Mouse (Mus musculus) CH12.LX (cell line): ENCODE data around the gene Fbxl17. TPM values are rescaled to one million over a fixed set of nuclear protein-coding genes. Genes with fewer than 3 reads are reported as not detected.

Source experiments
- DNase-seq: peaks from one replicate; pipeline ENCODE4 v3.0.0-alpha.2; 2013; ENCODE audit errors: extremely low read depth
- H3K27ac ChIP-seq: 2 replicates; pipeline ENCODE4 v1.5.1; 2012; ENCODE audit warnings: low read depth, mild to moderate bottlenecking, control low read depth, moderate library complexity; ENCODE audit not compliant: insufficient read depth
- H3K27me3 ChIP-seq: replicated peaks from 2 replicates; pipeline ENCODE3; 2012; ENCODE audit warnings: inconsistent platforms
- H3K36me3 ChIP-seq, 2 experiments: replicated peaks in 1 of 2; 2 replicates each; pipeline versions ENCODE3 to v1.6.1; 2012; ENCODE audit warnings: inconsistent platforms in 1 of 2, low read length in 1 of 2, mild to moderate bottlenecking in 1 of 2, mixed read lengths in 1 of 2, moderate library complexity in 1 of 2; ENCODE audit not compliant: control insufficient read depth in 1 of 2, insufficient read depth in 1 of 2
- H3K4me1 ChIP-seq, 2 experiments: 2 replicates each; pipeline ENCODE4 v1.6.1; 2012; ENCODE audit warnings: inconsistent platforms in 1 of 2, moderate library complexity in 1 of 2; ENCODE audit not compliant: insufficient read depth in 2 of 2, control insufficient read depth in 1 of 2
- H3K4me2 ChIP-seq: 2 replicates; pipeline ENCODE4 v1.6.1; 2012; ENCODE audit warnings: low read depth, mild to moderate bottlenecking, control low read depth; ENCODE audit not compliant: poor library complexity, insufficient read depth, severe bottlenecking
- H3K4me3 ChIP-seq, 3 experiments: fragments of 150-350 bp in 1 of 3; sonication (generic) in 1 of 3; replicated peaks in 1 of 3; 2 replicates each; pipeline versions ENCODE3 to v1.5.1; 2011 to 2012; ENCODE audit warnings: low read depth in 2 of 3, low read length in 2 of 3, mild to moderate bottlenecking in 2 of 3, moderate library complexity in 2 of 3, control low read depth in 1 of 3, improper control_type of control experiment in 1 of 3, inconsistent platforms in 1 of 3, mixed read lengths in 1 of 3; ENCODE audit not compliant: poor library complexity in 1 of 3
- H3K79me2 ChIP-seq: replicated peaks from 2 replicates; pipeline ENCODE4 v1.6.1; 2012; ENCODE audit warnings: mild to moderate bottlenecking, moderate library complexity; ENCODE audit not compliant: control insufficient read depth, poor library complexity, insufficient read depth, severe bottlenecking; ENCODE audit errors: extremely low read depth
- H3K9ac ChIP-seq: 2 replicates; pipeline ENCODE4 v1.6.1; 2012; ENCODE audit warnings: low read depth, mild to moderate bottlenecking, control low read depth, moderate library complexity; ENCODE audit not compliant: insufficient read depth
- H3K9me3 ChIP-seq: replicated peaks from 2 replicates; pipeline ENCODE3; 2012; ENCODE audit warnings: low read length, inconsistent platforms, mixed read lengths
- ELF1 ChIP-seq: IDR thresholded peaks from 2 replicates; pipeline ENCODE4 v1.6.1; 2014; ENCODE audit warnings: low read depth, mild to moderate bottlenecking, inconsistent platforms, low read length, improper control_type of control experiment
- HCFC1 ChIP-seq: IDR thresholded peaks from 2 replicates; pipeline ENCODE4 v1.6.1; 2012; ENCODE audit warnings: low read depth, mild to moderate bottlenecking, inconsistent platforms, low read length, improper control_type of control experiment
- JUN ChIP-seq: IDR thresholded peaks from 2 replicates; pipeline ENCODE4 v1.6.1; 2011; ENCODE audit warnings: low read depth, mild to moderate bottlenecking, low read length, improper control_type of control experiment, moderate library complexity; ENCODE audit not compliant: insufficient read depth
- JUND ChIP-seq: conservative IDR thresholded peaks from 2 replicates; pipeline ENCODE4 v1.6.1; 2011; ENCODE audit warnings: low read depth, low read length, improper control_type of control experiment
- MAFK ChIP-seq: IDR thresholded peaks from 2 replicates; pipeline ENCODE4 v1.6.1; 2011; ENCODE audit warnings: low read length, improper control_type of control experiment; ENCODE audit not compliant: insufficient replicate concordance
- MAZ ChIP-seq: IDR thresholded peaks from 2 replicates; pipeline ENCODE4 v1.6.1; 2012; ENCODE audit warnings: low read depth, mild to moderate bottlenecking, inconsistent platforms, low read length, improper control_type of control experiment, moderate library complexity
- MEF2A ChIP-seq: IDR thresholded peaks from 2 replicates; pipeline ENCODE4 v1.6.1; 2014; ENCODE audit warnings: low read depth, mild to moderate bottlenecking, inconsistent platforms, low read length, improper control_type of control experiment, borderline replicate concordance
- MXI1 ChIP-seq: IDR thresholded peaks from 2 replicates; pipeline ENCODE4 v1.6.1; 2011; ENCODE audit warnings: mild to moderate bottlenecking, low read depth, low read length, improper control_type of control experiment
- MYC ChIP-seq: IDR thresholded peaks from 2 replicates; pipeline ENCODE4 v1.6.1; 2011; ENCODE audit warnings: low read depth, mild to moderate bottlenecking, improper control_type of control experiment, low read length
- RAD21 ChIP-seq: IDR thresholded peaks from 2 replicates; pipeline ENCODE4 v1.6.1; 2011; ENCODE audit warnings: low read depth, mild to moderate bottlenecking, low read length, improper control_type of control experiment, moderate library complexity
- RCOR1 ChIP-seq: conservative IDR thresholded peaks from 2 replicates; pipeline ENCODE4 v1.6.1; 2012; ENCODE audit warnings: low read depth, mild to moderate bottlenecking, inconsistent platforms, low read length, improper control_type of control experiment
- SMC3 ChIP-seq: IDR thresholded peaks from 2 replicates; pipeline ENCODE4 v1.6.1; 2011; ENCODE audit warnings: low read depth, low read length, improper control_type of control experiment
- TBP ChIP-seq: conservative IDR thresholded peaks from 2 replicates; pipeline ENCODE4 v1.6.1; 2011; ENCODE audit warnings: low read depth, low read length, improper control_type of control experiment
- UBTF ChIP-seq: IDR thresholded peaks from 2 replicates; pipeline ENCODE4 v1.6.1; 2012; ENCODE audit warnings: low read depth, mild to moderate bottlenecking, inconsistent platforms, low read length, improper control_type of control experiment, moderate library complexity
- USF1 ChIP-seq: IDR thresholded peaks from 2 replicates; pipeline ENCODE4 v1.6.1; 2014; ENCODE audit warnings: low read depth, mild to moderate bottlenecking, inconsistent platforms, low read length, improper control_type of control experiment
- USF2 ChIP-seq: conservative IDR thresholded peaks from 2 replicates; pipeline ENCODE4 v1.6.1; 2011; ENCODE audit warnings: low read depth, low read length, improper control_type of control experiment
- ZC3H11A ChIP-seq: IDR thresholded peaks from 2 replicates; pipeline ENCODE4 v1.6.1; 2012; ENCODE audit warnings: low read depth, mild to moderate bottlenecking, inconsistent platforms, low read length, improper control_type of control experiment
- ZKSCAN1 ChIP-seq: IDR thresholded peaks from 2 replicates; pipeline ENCODE4 v1.6.1; 2012; ENCODE audit warnings: low read depth, inconsistent platforms, low read length, improper control_type of control experiment, borderline replicate concordance
- ZMIZ1 ChIP-seq: IDR thresholded peaks from 2 replicates; pipeline ENCODE4 v1.6.1; 2012; ENCODE audit warnings: low read depth, mild to moderate bottlenecking, inconsistent platforms, low read length, improper control_type of control experiment
- ZNF384 ChIP-seq: IDR thresholded peaks from 2 replicates; pipeline ENCODE4 v1.6.1; 2012; ENCODE audit warnings: low read depth, low read length, improper control_type of control experiment, inconsistent platforms
- dilution Hi-C: fragments of 300-500 bp; cut with MboI; formaldehyde crosslinking; loops from 2 replicates; pipeline ENCODE4 v1.14.3; 2020; ENCODE audit warnings: low sequenced_read_pairs; ENCODE audit not compliant: extremely low pct_unique_long_range_greater_than_20kb, extremely low pct_ligation_motif_present
- in situ Hi-C: fragments of 300-500 bp; cut with MboI; formaldehyde crosslinking; loops from 3 replicates; pipeline ENCODE4 v1.14.3; 2019; ENCODE audit warnings: low sequenced_read_pairs, low pct_ligation_motif_present, low pct_unique_long_range_greater_than_20kb, mixed read lengths
- polyA plus RNA-seq: library from polyadenylated mRNA; unstranded; fragments of >175 nt; gene quantifications from 2 replicates; pipeline ENCODE4 v1.2.1, GENCODE M21; 2012; ENCODE audit warnings: low read depth; ENCODE audit not compliant: insufficient read length
- total RNA-seq, 2 experiments: library from RNA; depleted of rRNA; stranded (reverse); fragments of 300-350 nt in 1 of 2; fragments of >200 nt in 1 of 2; gene quantifications; 2 replicates each; pipeline ENCODE4 v1.2.3; 2012 to 2014

Gene Fbxl17
- total and polyA plus RNA-seq, 3 experiments, result 4.0 to 6.9 (median 4.3) TPM

GRCm38 (mm10) chr17:63108035-63108434 lies 391.8 kb downstream of the Fbxl17 start:
- in situ Hi-C loops, result no loop called here
- no peak overlapping the region for H3K27ac ChIP-seq
- dilution Hi-C loops, result no loop called here

DNA sequence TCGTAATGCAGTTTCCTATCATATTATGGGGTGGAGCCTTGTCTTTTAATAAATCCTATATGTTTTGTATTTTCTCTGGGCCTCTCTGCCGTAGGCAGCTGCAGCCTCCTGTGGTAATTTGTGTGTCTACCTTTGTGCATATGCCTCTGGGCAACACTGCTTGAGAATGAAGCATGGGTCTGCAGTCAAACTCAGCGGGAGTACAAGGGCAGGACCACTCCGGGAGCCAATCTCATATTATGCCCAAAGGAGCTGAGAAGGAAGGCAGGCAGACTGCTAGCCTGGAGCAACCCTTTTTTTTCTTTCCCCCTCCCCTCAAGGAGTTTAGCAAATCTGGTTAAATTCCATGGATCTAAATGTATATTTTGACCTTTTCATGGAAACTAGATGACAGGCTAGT lies 392.3 kb downstream of the Fbxl17 start:
- Histone ChIP-seq H3K4me3 (no peak overlapping the region), H3K27me3 (no peaks in the 10 kb centered on the region), H3K79me2 (no peaks in the 10 kb centered on the region), H3K36me3 (no peaks in the 10 kb centered on the region), H3K9me3 (no peaks in the 10 kb centered on the region), H3K9ac (no peak overlapping the region), H3K4me1 (no peaks in the 10 kb centered on the region), H3K27ac (no peak overlapping the region), H3K4me2 (no peak overlapping the region)
- TF ChIP-seq RAD21, result no peak
- no peak for TF ChIP-seq MYC
- dilution Hi-C loops (no loop called here), in situ Hi-C loops (no loop called here)
- DNase-seq, result no peak

More at GRCm38 (mm10) chr17:63108035-63108434, 391.8 kb downstream of the Fbxl17 start:
- Histone ChIP-seq H3K36me3 (no peaks in the 10 kb centered on the region), H3K27me3 (no peaks in the 10 kb centered on the region), H3K9ac (no peak overlapping the region), H3K9me3 (no peaks in the 10 kb centered on the region), H3K4me1 (no peaks in the 10 kb centered on the region), H3K4me2 (no peak overlapping the region), H3K79me2 (no peaks in the 10 kb centered on the region)
- TF ChIP-seq RAD21 (no peak), USF1 (no peak), JUND (no peak), ELF1 (no peak), ZMIZ1 (no peak), MAZ (no peak), RCOR1 (no peak), JUN (no peak), HCFC1 (no peak), UBTF (no peak), TBP (no peak), USF2 (no peak), MYC (no peak), MAFK (no peak), SMC3 (no peak), ZC3H11A (no peak), MEF2A (no peak), ZNF384 (no peak), ZKSCAN1 (no peak), MXI1 (no peak)
- TF ChIP-seq, all 38 proteins: peak for 0
- no peak overlapping the region for H3K4me3 ChIP-seq
- no peak for DNase-seq
